Mouse (Mus musculus): Measurements from ENCODE around the gene Tpi1.

GRCm38 (mm10) chr6:124835531-124835930 is 21.4 kb upstream of the Tpi1 start:
- TF ChIP-seq E2F4 (IDR thresholded peaks at IDR 0.05; ENCODE audit: insufficient read depth) (no peak), POLR2A (IDR thresholded peaks at IDR 0.05; ENCODE audit: insufficient read length, low read depth) (no peak), SRF (IDR thresholded peaks at IDR 0.05; ENCODE audit: control insufficient read depth, insufficient read length, low read depth) (no peak), CEBPB (IDR thresholded peaks at IDR 0.05; ENCODE audit: insufficient read depth, poor library complexity, severe bottlenecking) (no peak), REST (IDR thresholded peaks at IDR 0.05; ENCODE audit: insufficient read depth, insufficient read length) (no peak), USF1 (IDR thresholded peaks at IDR 0.05; ENCODE audit: low read depth) (no peak), MYOG (IDR thresholded peaks at IDR 0.05; ENCODE audit: control insufficient read depth in 1 of 3, insufficient read depth in 1 of 3, insufficient read length in 2 of 3, low read depth in 2 of 3) (no peak), MAX (IDR thresholded peaks at IDR 0.05; ENCODE audit: low read depth) (no peak), MYOD1 (IDR thresholded peaks at IDR 0.05; ENCODE audit: control insufficient read depth in 1 of 3, insufficient read length in 2 of 3, low read depth in 2 of 3) (no peak), POLR2AphosphoS2 (IDR thresholded peaks at IDR 0.05; ENCODE audit: insufficient read length, low read depth) (no peak)
